Comparison of ENCODE assay signal across 29 mouse cellular contexts in genomic region chr1:186630971-186631370, GRCm38 (mm10).
A peak's percentile ranks its signal among the peaks of the same experiment; 100 is the strongest.
DNase-seq lines count a peak whose midpoint lies in the region; ATAC-seq and TF ChIP-seq lines count a peak whose summit lies in the region.
"Had no signal": no experiment of that assay in that cellular context is flagged by ENCODE, and none has a peak within 500 bp of the region (broad histone marks: within the 10 kb centered on the region; RNA-seq: fewer than 3 reads in every experiment).

No protein-coding gene starts in this region.

- DNase-seq in gastrocnemius, adult 2 months, result no peak
- DNase-seq in gastrocnemius, adult 18-20 months (ENCODE audit: low spot score), result no peak
- no peak for DNase-seq in heart, adult 9 months (ENCODE audit: low spot score in 2 of 2)
- DNase-seq in limb, embryonic 10.5 days (ENCODE audit: low spot score), result no peak
- no peak for DNase-seq in cerebellum, postnatal 4 days (ENCODE audit: low spot score in 2 of 2)
- DNase-seq: adrenal gland, postnatal 10 days; cerebellum, adult 8-10 months; cerebellum, postnatal 25 days; gastrocnemius, postnatal 25 days; kidney, adult 11 months; kidney, postnatal 14 days; liver; lung, adult 2 months; lung, postnatal 10 days; retina, postnatal 1 day; right cerebral cortex, postnatal 25 days had no signal

- peaks cover 60% of the 10 kb centered on the region for H3K36me3 ChIP-seq in heart, embryonic 13.5 days
- H3K36me3 ChIP-seq in limb, embryonic 12.5 days, result peaks cover 41% of the 10 kb centered on the region
- peaks cover 24% of the 10 kb centered on the region for H3K36me3 ChIP-seq in limb, embryonic 10.5 days
- H3K36me3 ChIP-seq: forebrain, embryonic 12.5 days; hindbrain, embryonic 15.5 days; midbrain, embryonic 15.5 days; neural tube, embryonic 15.5 days; stomach, embryonic 15.5 days had no signal

- 41% methylated on average over 5 of the region's 5 CpGs for WGBS in heart, embryonic 13.5 days
- WGBS in limb, embryonic 12.5 days, result 67% methylated on average over 5 of the region's 5 CpGs
- 89% methylated on average over 5 of the region's 5 CpGs for WGBS in limb, embryonic 10.5 days

- no peak overlapping the region for H3K4me3 ChIP-seq in gastrocnemius, adult 2 months
- no peak overlapping the region for H3K4me3 ChIP-seq in heart, embryonic 13.5 days
- no peak overlapping the region for H3K4me3 ChIP-seq in limb, embryonic 12.5 days (replicated peaks)
- H3K4me3 ChIP-seq in limb, embryonic 10.5 days, result no peak overlapping the region
- H3K4me3 ChIP-seq: embryonic facial prominence, embryonic 12.5 days; erythroblast, embryonic 14.5 days; forebrain, embryonic 12.5 days; hindbrain, embryonic 15.5 days; midbrain, embryonic 15.5 days; neural tube, embryonic 15.5 days; stomach, embryonic 15.5 days had no signal

- ATAC-seq in heart, embryonic 13.5 days (ENCODE audit: extremely low read depth, insufficient number of reproducible peaks, low FRiP score, low TSS enrichment), result no peak
- ATAC-seq in limb, embryonic 12.5 days (ENCODE audit: insufficient number of reproducible peaks, insufficient read depth, low FRiP score, low TSS enrichment, low read depth), result no peak; the same call in 1 of the 2 replicates
- ATAC-seq: inflammation-experienced regulatory T-cells, adult 6 months; midbrain, embryonic 15.5 days; Patski had no signal

- intact Hi-C loops in gastrocnemius, adult 2 months (cut with DNase I), result no loop called here

- no peak for TF ChIP-seq CTCF in gastrocnemius, adult 2 months (IDR thresholded peaks at IDR 0.05)

- no peaks in the 10 kb centered on the region for H3K9me3 ChIP-seq in heart, embryonic 13.5 days
- H3K9me3 ChIP-seq in limb, embryonic 12.5 days, result no peaks in the 10 kb centered on the region
- no peaks in the 10 kb centered on the region for H3K9me3 ChIP-seq in limb, embryonic 10.5 days (replicated peaks)
- H3K9me3 ChIP-seq: embryonic facial prominence, embryonic 12.5 days; forebrain, embryonic 12.5 days; hindbrain, embryonic 15.5 days; midbrain, embryonic 15.5 days; neural tube, embryonic 15.5 days; stomach, embryonic 15.5 days had no signal

- H3K9ac ChIP-seq in heart, embryonic 13.5 days, result no peak overlapping the region
- H3K9ac ChIP-seq in limb, embryonic 12.5 days (replicated peaks), result no peak overlapping the region
- H3K9ac ChIP-seq: embryonic facial prominence, embryonic 12.5 days; forebrain, embryonic 12.5 days; hindbrain, embryonic 15.5 days; liver, embryonic 14.5 days; midbrain, embryonic 15.5 days; neural tube, embryonic 15.5 days; stomach, embryonic 15.5 days had no signal

- H3K27me3 ChIP-seq in heart, embryonic 13.5 days (replicated peaks), result no peaks in the 10 kb centered on the region
- no peaks in the 10 kb centered on the region for H3K27me3 ChIP-seq in limb, embryonic 12.5 days
- no peaks in the 10 kb centered on the region for H3K27me3 ChIP-seq in limb, embryonic 10.5 days (ENCODE audit: low read depth, poor library complexity, severe bottlenecking)
- H3K27me3 ChIP-seq: embryonic facial prominence, embryonic 12.5 days; forebrain, embryonic 12.5 days; hindbrain, embryonic 15.5 days; midbrain, embryonic 15.5 days; neural tube, embryonic 15.5 days; Patski; stomach, embryonic 15.5 days had no signal

- H3K4me2 ChIP-seq in heart, embryonic 13.5 days, result no peak overlapping the region
- no peak overlapping the region for H3K4me2 ChIP-seq in limb, embryonic 12.5 days
- H3K4me2 ChIP-seq: embryonic facial prominence, embryonic 12.5 days; forebrain, embryonic 12.5 days; hindbrain, embryonic 15.5 days; midbrain, embryonic 15.5 days; neural tube, embryonic 15.5 days; stomach, embryonic 15.5 days had no signal

- peaks cover 23% of the 10 kb centered on the region for H3K4me1 ChIP-seq in heart, embryonic 13.5 days
- peaks cover 17% of the 10 kb centered on the region for H3K4me1 ChIP-seq in limb, embryonic 12.5 days (replicated peaks)
- H3K4me1 ChIP-seq in limb, embryonic 10.5 days, result peaks cover 10% of the 10 kb centered on the region; the same call in 1 of the 2 replicates
- H3K4me1 ChIP-seq: hindbrain, embryonic 15.5 days; neural tube, embryonic 15.5 days; stomach, embryonic 15.5 days had no signal

- peak overlapping the region; percentile 59 for H3K27ac ChIP-seq in gastrocnemius, adult 2 months
- H3K27ac ChIP-seq in heart, embryonic 13.5 days (replicated peaks), result peak overlapping the region; percentile 51
- 0 out of 2 replicates have a peak overlapping the region, but pooled peaks have one; percentile 41 for H3K27ac ChIP-seq in limb, embryonic 12.5 days
- H3K27ac ChIP-seq in limb, embryonic 10.5 days, result no peak overlapping the region
- H3K27ac ChIP-seq: forebrain, embryonic 12.5 days; hindbrain, embryonic 15.5 days; liver, embryonic 14.5 days; macrophage; midbrain, embryonic 15.5 days; neural tube, embryonic 15.5 days; stomach, embryonic 15.5 days had no signal
